13 mouse cellular contexts compared by ENCODE assay signal in genomic region chr4:130240695-130241094, GRCm38 (mm10). TPM values are rescaled to one million over a fixed set of nuclear protein-coding genes. Genes with fewer than 3 reads are reported as not detected.
DNase-seq lines count a peak whose midpoint lies in the region; ATAC-seq and TF ChIP-seq lines count a peak whose summit lies in the region.
"Had no signal": no experiment of that assay in that cellular context is flagged by ENCODE, and none has a peak within 500 bp of the region (broad histone marks: within the 10 kb centered on the region; RNA-seq: fewer than 3 reads in every experiment).

No protein-coding gene starts in this region.

- H3K4me2 ChIP-seq in CH12.LX (ENCODE audit: insufficient read depth, low read depth, poor library complexity, severe bottlenecking) = no peak overlapping the region
- no peak overlapping the region for H3K4me2 ChIP-seq in liver, postnatal 0 days (ENCODE audit: low read depth, low read length)
- H3K4me2 ChIP-seq: heart, embryonic 15.5 days had no signal

- H3K9ac ChIP-seq in CH12.LX (ENCODE audit: insufficient read depth, low read depth) = no peak overlapping the region
- no peak overlapping the region for H3K9ac ChIP-seq in MEL (ENCODE audit: control insufficient read depth, low read depth, low read length, poor library complexity, severe bottlenecking)
- H3K9ac ChIP-seq in liver, postnatal 0 days (replicated peaks) = no peak overlapping the region
- H3K9ac ChIP-seq: heart, embryonic 15.5 days had no signal

- no peak for DNase-seq in left cerebral cortex, adult 2 months (ENCODE audit: extremely low spot score in 1 of 2, low spot score in 2 of 2)
- no peak for DNase-seq in left cerebral cortex, postnatal 25 days (ENCODE audit: low spot score in 2 of 2)
- DNase-seq in CH12.LX (ENCODE audit: extremely low read depth) = peak; percentile 20
- DNase-seq in MEL (ENCODE audit: low read depth, low spot score) = peak; percentile 56
- peak; percentile 43 for DNase-seq in liver, postnatal 0 days
- DNase-seq in urinary bladder, postnatal 25 days (ENCODE audit: low spot score) = no peak
- DNase-seq: left cerebral cortex, postnatal 4 days had no signal

- intact Hi-C loops in left cerebral cortex, adult 2 months (cut with DNase I) = no loop called here
- intact Hi-C loops in left cerebral cortex, postnatal 25 days (cut with DNase I) = no loop called here

- H3K4me1 ChIP-seq in CH12.LX (ENCODE audit: control insufficient read depth in 1 of 2, insufficient read depth in 2 of 2) (no peaks in the 10 kb centered on the region), MEL (ENCODE audit: control insufficient read depth in 1 of 2, insufficient read depth in 2 of 2, low read length in 2 of 2) (peaks cover 0 to 6% of the 10 kb centered on the region in 2 experiments; a peak in 2 of 4 replicates)
- H3K4me1 ChIP-seq in liver, postnatal 0 days (ENCODE audit: insufficient read depth) = peaks cover 6% of the 10 kb centered on the region
- H3K4me1 ChIP-seq: heart, embryonic 15.5 days had no signal

- ATAC-seq in liver, postnatal 0 days = no peak
- no peak for ATAC-seq in activated CD4-positive, CD25-positive, alpha-beta regulatory T cell, adult 4 months
- ATAC-seq: inflammation-experienced regulatory T-cells, adult 6 months had no signal

- H3K4me3 ChIP-seq in left cerebral cortex, adult 2 months = no peak overlapping the region
- H3K4me3 ChIP-seq in CH12.LX (replicated peaks in 1 of 3; ENCODE audit: low read depth in 2 of 3, low read length in 2 of 3, poor library complexity in 1 of 3) (no peak overlapping the region), MEL (ENCODE audit: control insufficient read depth in 1 of 2, insufficient read depth in 1 of 2, low read depth in 2 of 2, low read length in 2 of 2) (no peak overlapping the region)
- no peak overlapping the region for H3K4me3 ChIP-seq in liver, postnatal 0 days (ENCODE audit: low read depth, low read length)
- H3K4me3 ChIP-seq: heart, embryonic 15.5 days; myocyte had no signal

- no peak overlapping the region for H3K27ac ChIP-seq in left cerebral cortex, adult 2 months
- H3K27ac ChIP-seq in CH12.LX (ENCODE audit: insufficient read depth, low read depth) (no peak overlapping the region), MEL (ENCODE audit: control insufficient read depth, low read depth, low read length) (no peak overlapping the region)
- no peak overlapping the region for H3K27ac ChIP-seq in liver, postnatal 0 days (ENCODE audit: low read depth)
- H3K27ac ChIP-seq: heart, embryonic 15.5 days had no signal

- H3K9me3 ChIP-seq in CH12.LX (replicated peaks; ENCODE audit: low read length) = peaks cover 7% of the 10 kb centered on the region
- no peaks in the 10 kb centered on the region for H3K9me3 ChIP-seq in MEL (replicated peaks; ENCODE audit: insufficient read depth, low read length)
- no peaks in the 10 kb centered on the region for H3K9me3 ChIP-seq in liver, postnatal 0 days (ENCODE audit: low read length)
- H3K9me3 ChIP-seq: heart, embryonic 15.5 days had no signal

- no peak for TF ChIP-seq POLR2A in CH12.LX (IDR thresholded peaks at IDR 0.05; ENCODE audit: low read depth, low read length)
- TF ChIP-seq POLR2A in MEL (IDR thresholded peaks at IDR 0.05; ENCODE audit: control insufficient read depth in 1 of 2, insufficient read depth in 1 of 2, low read depth in 1 of 2, low read length in 2 of 2, poor library complexity in 1 of 2) = no peak

- dilution Hi-C loops in CH12.LX (cut with MboI; ENCODE audit: extremely low pct_ligation_motif_present, extremely low pct_unique_long_range_greater_than_20kb, low sequenced_read_pairs) = no loop called here

- in situ Hi-C loops in CH12.LX (cut with MboI; ENCODE audit: low pct_ligation_motif_present, low pct_unique_long_range_greater_than_20kb, low sequenced_read_pairs) = no loop called here

- 27% methylated on average over 5 of the region's 5 CpGs for WGBS in liver, postnatal 0 days (ENCODE audit: insufficient replicate concordance)

- TF ChIP-seq EP300 in CH12.LX (IDR thresholded peaks at IDR 0.05; ENCODE audit: low read length) (no peak), MEL (IDR thresholded peaks at IDR 0.05; ENCODE audit: low read depth in 1 of 2, low read length in 2 of 2) (no peak)
- TF ChIP-seq EP300 in liver, postnatal 0 days (IDR thresholded peaks at IDR 0.05; ENCODE audit: low read depth) = no peak

- TF ChIP-seq CTCF in left cerebral cortex, adult 2 months (IDR thresholded peaks at IDR 0.05) = peak; percentile 9
- TF ChIP-seq CTCF in CH12.LX (conservative IDR thresholded peaks at IDR 0.05 in 1 of 2, IDR thresholded peaks at IDR 0.05 in 1 of 2; ENCODE audit: low read depth in 2 of 2, low read length in 2 of 2) = peak in 1 of 2 experiments; percentile 42; a peak in 3 of 4 replicates
- peak; percentile 45 to 59 (median 58) for TF ChIP-seq CTCF in MEL (IDR thresholded peaks at IDR 0.05 in 2 of 3, conservative IDR thresholded peaks at IDR 0.05 in 1 of 3; ENCODE audit: control insufficient read depth in 1 of 3, insufficient read depth in 1 of 3, low read depth in 2 of 3, low read length in 3 of 3, poor library complexity in 1 of 3, severe bottlenecking in 1 of 3)
- TF ChIP-seq CTCF in liver, postnatal 0 days (IDR thresholded peaks at IDR 0.05; ENCODE audit: low read depth) = peak; percentile 56

- TF ChIP-seq RAD21 in CH12.LX (IDR thresholded peaks at IDR 0.05; ENCODE audit: low read depth, low read length) (no peak), MEL (IDR thresholded peaks at IDR 0.05; ENCODE audit: low read depth, low read length) (no peak; the same call in none of the 2 replicates)

- H3K27me3 ChIP-seq in CH12.LX (replicated peaks) (peaks cover 36% of the 10 kb centered on the region), MEL (ENCODE audit: control insufficient read depth in 1 of 2, insufficient read depth in 2 of 2, low read length in 2 of 2) (no peaks in the 10 kb centered on the region)
- H3K27me3 ChIP-seq in liver, postnatal 0 days (ENCODE audit: insufficient read depth, low read length) = no peaks in the 10 kb centered on the region
- H3K27me3 ChIP-seq: heart, embryonic 15.5 days had no signal

- no peaks in the 10 kb centered on the region for H3K36me3 ChIP-seq in CH12.LX (replicated peaks in 1 of 2; ENCODE audit: control insufficient read depth in 1 of 2, insufficient read depth in 1 of 2, low read length in 1 of 2)
- no peaks in the 10 kb centered on the region for H3K36me3 ChIP-seq in MEL (ENCODE audit: control insufficient read depth in 1 of 2, insufficient read depth in 2 of 2, low read length in 2 of 2)
- no peaks in the 10 kb centered on the region for H3K36me3 ChIP-seq in liver, postnatal 0 days (replicated peaks; ENCODE audit: insufficient read depth, low read length)
- H3K36me3 ChIP-seq: heart, embryonic 15.5 days had no signal

- H3K79me2 ChIP-seq in CH12.LX (replicated peaks; ENCODE audit: control insufficient read depth, extremely low read depth, insufficient read depth, poor library complexity, severe bottlenecking) (no peaks in the 10 kb centered on the region), MEL (ENCODE audit: control insufficient read depth, insufficient read depth, low read length, poor library complexity) (no peaks in the 10 kb centered on the region)

TF ChIP-seq in CH12.LX, 34 proteins besides CTCF, POLR2A, EP300 and RAD21:
- TF ChIP-seq ZC3H11A (IDR thresholded peaks at IDR 0.05; ENCODE audit: low read depth, low read length) (no peak), USF2 (conservative IDR thresholded peaks at IDR 0.05; ENCODE audit: low read depth, low read length) (no peak), CHD2 (IDR thresholded peaks at IDR 0.05; ENCODE audit: low read length) (no peak), SMC3 (IDR thresholded peaks at IDR 0.05; ENCODE audit: low read depth, low read length) (no peak), RCOR1 (conservative IDR thresholded peaks at IDR 0.05; ENCODE audit: low read depth, low read length) (no peak)

TF ChIP-seq in MEL, 35 proteins besides CTCF, POLR2A, EP300 and RAD21:
- TF ChIP-seq TCF12 (IDR thresholded peaks at IDR 0.05; ENCODE audit: low read depth, low read length) = no peak
- TF ChIP-seq MAFK (IDR thresholded peaks at IDR 0.05; ENCODE audit: borderline replicate concordance, low read depth, low read length) = no peak
- TF ChIP-seq ZNF384 (IDR thresholded peaks at IDR 0.05; ENCODE audit: low read depth, low read length) = no peak
- no peak for TF ChIP-seq POLR2AphosphoS2 (IDR thresholded peaks at IDR 0.05; ENCODE audit: low read length)
- peak; percentile 56 for TF ChIP-seq SMC3 (IDR thresholded peaks at IDR 0.05; ENCODE audit: low read depth, low read length)
- no peak for TF ChIP-seq MYC (IDR thresholded peaks at IDR 0.05; ENCODE audit: low read depth, low read length)
- TF ChIP-seq GATA1 (IDR thresholded peaks at IDR 0.05; ENCODE audit: low read depth, low read length) = no peak
- no peak for TF ChIP-seq GABPA (IDR thresholded peaks at IDR 0.05; ENCODE audit: low read depth, low read length)

RNA-seq across cellular contexts. Expression of gene Gm853, which starts 18.5 kb away (rescaled TPM):
- total RNA-seq in left cerebral cortex, adult 2 months (2021) = not detected
- total RNA-seq in left cerebral cortex, postnatal 25 days (2021) = under 1 TPM in 1 of 2 experiments, not detected in 1; 0.16 TPM
- total RNA-seq in CH12.LX (2012; rRNA removed) = not detected in 2 replicates
- not detected in 2 replicates for total RNA-seq in CH12.LX (2014; rRNA removed)
- not detected in 2 replicates for polyA plus RNA-seq in CH12.LX (2012; ENCODE audit: insufficient read length, low read depth)
- not detected in 2 replicates for total RNA-seq in MEL (2012; rRNA removed)
- under 1 TPM in 1 of 2 experiments, not detected in 1; 0.04 TPM for polyA plus RNA-seq in MEL (2012; ENCODE audit: insufficient read depth in 1 of 2, insufficient read length in 2 of 2, low read depth in 1 of 2, low replicate concordance in 2 of 2, missing spikeins in 1 of 2)
- polyA plus RNA-seq in liver, postnatal 0 days (2015; fragmentation: Nextera tagmentation; extraction: Ambion mirVana) = not detected in 2 replicates
- not detected for polyA plus RNA-seq in activated CD4-positive, CD25-positive, alpha-beta regulatory T cell, adult 4 months (2017; shearing (Covaris generic))
- total RNA-seq: gastrocnemius, adult 18-20 months; layer of hippocampus, adult 18-20 months; left cerebral cortex, postnatal 4 days had no signal
- polyA plus RNA-seq: heart, embryonic 15.5 days; inflammation-experienced regulatory T-cells, adult 6 months; myocyte had no signal

RNA-seq across cellular contexts. Expression of gene Serinc2, which starts 38.3 kb away (rescaled TPM):
- 10 to 100 TPM in 1 of 2 experiments, 1 to 10 TPM in 1; 6.5 to 11.9 TPM for total RNA-seq in left cerebral cortex, adult 2 months (2021)
- total RNA-seq in left cerebral cortex, postnatal 25 days (2021) = 1 to 10 TPM; 4.3 to 8.6 TPM
- total RNA-seq in CH12.LX (2012; rRNA removed) (0.08 TPM in 1 of 2 replicates, not detected in the other), CH12.LX (2014; rRNA removed) (not detected in 2 replicates), MEL (2012; rRNA removed) (not detected in 2 replicates)
- polyA plus RNA-seq in CH12.LX (2012; ENCODE audit: insufficient read length, low read depth) (0.20 TPM in 1 of 2 replicates, not detected in the other), MEL (2012; ENCODE audit: insufficient read depth in 1 of 2, insufficient read length in 2 of 2, low read depth in 1 of 2, low replicate concordance in 2 of 2, missing spikeins in 1 of 2) (under 1 TPM in 1 of 2 experiments, not detected in 1; 0.21 TPM)
- polyA plus RNA-seq in liver, postnatal 0 days (2015; fragmentation: Nextera tagmentation; extraction: Ambion mirVana) = 3.4 and 4.4 TPM in 2 replicates
- under 1 TPM; 0.61 to 0.92 TPM for polyA plus RNA-seq in activated CD4-positive, CD25-positive, alpha-beta regulatory T cell, adult 4 months (2017; shearing (Covaris generic))

Comparison
In these comparisons a context has a peak if more than half of its experiments do, and no peak if none do; other contexts are left out.
1. DNase-seq: peak in CH12.LX (single experiment), MEL (single experiment) and liver, postnatal 0 days (single experiment); none in left cerebral cortex, adult 2 months (0 of 2), left cerebral cortex, postnatal 25 days (0 of 2) and urinary bladder, postnatal 25 days (single experiment).